Mouse (Mus musculus): ENCODE measurements at regions not wholly inside any gene's neighbourhood (a gene's known extent, or its start where the extent isn't known, plus 50 kb on each side); places are given as distances from the start of the nearest gene placed in this dataset.
A peak's percentile ranks its signal among the peaks of the same experiment; 100 is the strongest.

DNA sequence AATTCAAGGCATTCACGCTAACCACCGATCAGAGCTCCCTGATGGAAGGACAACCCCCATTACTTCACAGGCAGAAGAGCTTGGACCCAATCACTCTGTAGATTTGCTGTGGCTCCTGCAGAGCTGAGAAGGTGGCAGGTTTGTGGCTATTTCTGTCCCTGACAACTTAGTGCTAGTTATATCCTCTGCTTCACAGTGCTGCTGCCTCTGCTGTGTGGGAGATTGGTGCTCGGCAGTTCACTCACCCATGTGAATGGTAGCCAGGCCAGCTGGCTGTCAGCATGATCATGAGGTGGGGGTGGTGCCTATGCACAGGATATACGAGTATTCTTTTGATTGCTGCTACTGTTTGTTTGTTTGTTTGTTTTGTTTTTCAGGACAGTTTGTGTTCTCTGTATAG is 113.9 kb downstream of the Gm10131 start:
- no peak for ATAC-seq (replicated peaks in 1 of 2; ENCODE audit: insufficient read depth in 1 of 2, low FRiP score in 2 of 2, low TSS enrichment in 1 of 2, low read depth in 1 of 2, poor library complexity in 2 of 2, severe bottlenecking in 2 of 2)

DNA sequence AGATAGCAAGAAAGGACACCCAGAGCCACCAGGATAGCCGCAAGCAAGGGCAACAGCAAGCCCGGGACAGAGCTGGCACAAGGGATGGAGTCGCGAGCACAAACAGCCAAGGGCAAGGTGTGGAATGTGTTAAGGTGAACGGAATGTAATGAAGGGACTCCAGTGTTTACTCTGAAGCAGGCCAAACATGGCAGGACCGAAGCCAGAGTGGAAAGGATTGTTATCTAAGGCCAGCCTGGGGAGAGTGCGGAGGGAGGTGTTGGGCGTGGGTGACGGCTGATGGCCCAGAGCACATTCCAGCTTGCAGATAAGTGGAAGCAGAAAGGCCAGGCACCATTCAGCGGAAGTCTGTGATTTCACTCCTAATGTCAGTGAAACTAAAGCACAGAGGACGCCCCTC is 118.6 kb downstream of the Gm10131 start:
- no peak for ATAC-seq (replicated peaks in 1 of 2; ENCODE audit: insufficient read depth in 1 of 2, low FRiP score in 2 of 2, low TSS enrichment in 1 of 2, low read depth in 1 of 2, poor library complexity in 2 of 2, severe bottlenecking in 2 of 2)

DNA sequence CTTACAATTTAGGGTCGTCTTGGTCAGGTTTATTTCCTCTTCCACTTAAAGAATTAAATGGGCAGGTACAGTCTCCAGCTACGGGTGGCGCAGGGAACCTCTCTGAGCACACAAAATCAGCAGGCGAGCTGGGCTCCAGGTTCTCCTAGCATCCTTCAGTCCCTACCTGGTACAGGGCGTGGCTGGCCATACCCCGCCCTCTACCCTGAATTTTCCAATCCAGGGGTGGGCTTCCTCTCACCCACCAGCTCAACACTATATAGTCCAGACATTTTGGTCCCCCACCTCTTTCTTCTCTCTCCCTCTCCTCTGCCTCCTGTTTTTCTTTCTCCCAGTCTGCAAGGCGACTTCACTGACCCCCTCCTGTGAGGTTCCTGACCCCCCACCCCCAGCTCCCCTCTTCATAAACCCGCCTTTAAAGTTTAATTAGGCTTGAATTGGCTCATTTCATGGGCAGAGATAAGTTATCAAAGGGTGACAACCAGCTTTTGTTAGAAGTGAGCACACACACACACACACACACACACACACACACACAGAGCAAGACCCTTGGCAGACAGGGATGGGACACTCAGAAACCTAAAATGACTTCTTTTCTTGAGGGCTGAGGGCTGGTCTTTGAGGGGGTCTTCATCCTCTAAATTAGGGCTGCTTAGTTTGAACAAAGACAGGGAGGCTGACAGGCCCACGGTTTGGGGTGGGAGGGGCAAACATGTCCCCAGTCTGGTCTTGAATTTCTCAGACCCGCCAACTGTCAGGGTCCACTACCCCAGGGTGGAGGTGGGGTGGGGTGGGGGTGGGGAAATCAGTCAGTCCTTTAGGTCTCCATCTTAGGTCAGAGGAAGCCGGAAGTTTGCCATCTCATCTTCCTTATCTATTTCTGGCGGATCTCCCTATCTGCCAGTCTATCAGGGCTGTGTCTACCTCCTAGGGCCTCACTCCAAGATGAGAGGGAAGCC is 119.3 kb downstream of the Gm10131 start:
- no peak for ATAC-seq (replicated peaks in 1 of 2; ENCODE audit: insufficient read depth in 1 of 2, low FRiP score in 2 of 2, low TSS enrichment in 1 of 2, low read depth in 1 of 2, poor library complexity in 2 of 2, severe bottlenecking in 2 of 2)

DNA sequence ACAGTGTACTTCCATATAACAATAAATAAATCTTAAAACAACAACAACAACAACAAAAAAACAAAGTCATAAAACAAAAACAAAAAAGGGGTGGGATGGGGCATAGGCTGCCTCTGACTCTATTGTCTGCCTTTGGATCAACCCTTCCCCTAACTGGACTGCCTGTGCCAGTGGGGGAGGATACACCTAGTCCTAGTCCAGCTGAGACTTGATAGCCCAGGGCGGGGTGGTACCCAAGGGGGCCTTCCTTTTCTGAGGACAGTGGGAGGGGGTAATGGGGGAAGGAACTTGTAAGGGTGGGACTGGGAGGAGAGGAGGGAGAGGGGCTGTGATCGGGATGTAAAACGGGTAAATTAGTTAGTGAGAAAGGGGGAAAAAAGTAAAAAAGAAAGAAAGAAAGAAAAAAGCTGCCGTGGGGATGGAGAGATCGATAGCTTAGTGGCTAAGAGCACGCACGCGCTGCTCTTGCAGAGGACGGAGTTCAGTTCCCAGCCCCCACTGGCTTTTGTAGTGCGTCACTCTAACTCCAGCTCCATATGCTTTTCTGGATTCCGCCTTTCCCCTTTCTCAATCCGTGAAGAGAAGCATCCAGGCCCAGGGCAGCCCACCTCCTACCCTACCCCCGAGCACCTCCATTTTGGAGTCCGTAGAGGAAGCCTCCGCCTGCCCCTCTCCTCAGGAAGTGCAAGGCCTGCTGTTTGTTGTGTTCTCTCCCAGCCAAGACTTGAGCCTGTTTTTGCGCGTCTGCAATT is 120.2 kb downstream of the Gm10131 start:
- no peak for ATAC-seq (replicated peaks in 1 of 2; ENCODE audit: insufficient read depth in 1 of 2, low FRiP score in 2 of 2, low TSS enrichment in 1 of 2, low read depth in 1 of 2, poor library complexity in 2 of 2, severe bottlenecking in 2 of 2)

DNA sequence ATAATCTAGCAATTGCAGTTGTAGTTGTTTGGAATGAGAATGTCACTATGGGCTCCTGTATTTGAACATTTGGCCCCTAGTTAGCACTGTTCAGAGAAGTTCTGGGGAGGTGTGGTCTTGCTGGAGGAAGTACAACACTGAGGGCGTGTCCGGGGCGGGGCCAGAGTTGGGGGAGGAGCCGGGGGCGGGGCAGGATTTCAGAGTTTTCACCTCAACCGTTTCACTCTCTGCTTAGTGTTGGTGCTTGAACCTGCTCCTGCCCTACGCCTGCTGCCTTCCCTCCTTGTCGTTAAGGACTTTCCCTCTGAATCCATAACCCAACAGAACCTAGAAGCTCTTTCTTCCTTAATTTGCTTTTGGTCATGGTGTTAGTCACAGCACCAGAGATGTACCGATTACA is 121.5 kb downstream of the Gm10131 start:
- ATAC-seq (replicated peaks in 1 of 2; ENCODE audit: insufficient read depth in 1 of 2, low FRiP score in 2 of 2, low TSS enrichment in 1 of 2, low read depth in 1 of 2, poor library complexity in 2 of 2, severe bottlenecking in 2 of 2): 0 out of 4 replicates have a peak, but pooled peaks of 1 of the 2 experiments have one; percentile 52

DNA sequence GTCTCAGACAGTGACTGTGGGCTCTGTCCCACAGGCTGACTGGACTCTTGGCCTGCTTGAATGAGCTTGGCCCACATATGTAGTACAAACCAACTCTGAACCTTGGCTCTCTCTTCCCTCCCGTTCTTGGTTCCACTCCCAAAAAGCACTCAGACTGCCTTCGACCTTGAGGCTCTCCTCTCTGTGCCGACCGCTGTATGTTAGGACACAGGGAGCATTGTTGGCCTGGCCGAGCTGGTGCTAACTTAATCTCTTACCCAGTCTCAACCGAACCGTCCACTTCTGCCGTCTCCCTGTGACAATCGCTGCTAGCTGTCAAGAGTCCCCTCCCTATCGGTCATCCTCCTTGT is 123.8 kb downstream of the Gm10131 start:
- no peak for ATAC-seq (replicated peaks in 1 of 2; ENCODE audit: insufficient read depth in 1 of 2, low FRiP score in 2 of 2, low TSS enrichment in 1 of 2, low read depth in 1 of 2, poor library complexity in 2 of 2, severe bottlenecking in 2 of 2)

DNA sequence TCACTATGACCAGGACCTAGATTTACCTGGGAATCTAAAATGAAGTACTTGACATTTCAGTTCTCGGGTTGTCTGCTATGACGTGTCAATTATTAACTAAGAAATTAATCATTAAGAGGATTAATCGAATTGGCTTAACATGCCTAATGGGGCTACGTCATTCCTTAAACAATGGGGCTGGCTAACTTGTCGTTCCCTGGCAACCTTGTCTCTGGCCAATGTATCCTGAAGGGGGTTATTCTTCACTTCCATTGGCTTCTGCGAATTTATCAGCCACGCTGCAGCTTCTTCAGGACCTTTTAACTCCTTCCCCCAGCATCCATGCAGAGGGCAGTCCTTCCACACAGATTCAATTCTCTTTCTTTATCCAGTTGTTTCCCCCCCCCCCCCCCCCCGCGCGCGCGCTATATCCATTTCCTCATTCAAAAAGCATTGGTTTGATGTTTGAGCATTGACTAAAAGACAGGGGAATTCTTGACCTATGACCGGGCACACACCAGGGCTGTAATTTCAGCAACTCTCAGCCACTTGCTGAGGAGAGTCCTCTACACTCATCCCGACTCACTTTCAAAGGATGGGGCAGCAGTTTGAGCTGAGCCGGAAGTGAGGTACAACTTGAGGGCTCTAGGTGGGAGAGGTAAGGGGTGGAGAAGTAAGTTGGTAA is 124.3 kb downstream of the Gm10131 start:
- no peak for ATAC-seq (replicated peaks in 1 of 2; ENCODE audit: insufficient read depth in 1 of 2, low FRiP score in 2 of 2, low TSS enrichment in 1 of 2, low read depth in 1 of 2, poor library complexity in 2 of 2, severe bottlenecking in 2 of 2)

DNA sequence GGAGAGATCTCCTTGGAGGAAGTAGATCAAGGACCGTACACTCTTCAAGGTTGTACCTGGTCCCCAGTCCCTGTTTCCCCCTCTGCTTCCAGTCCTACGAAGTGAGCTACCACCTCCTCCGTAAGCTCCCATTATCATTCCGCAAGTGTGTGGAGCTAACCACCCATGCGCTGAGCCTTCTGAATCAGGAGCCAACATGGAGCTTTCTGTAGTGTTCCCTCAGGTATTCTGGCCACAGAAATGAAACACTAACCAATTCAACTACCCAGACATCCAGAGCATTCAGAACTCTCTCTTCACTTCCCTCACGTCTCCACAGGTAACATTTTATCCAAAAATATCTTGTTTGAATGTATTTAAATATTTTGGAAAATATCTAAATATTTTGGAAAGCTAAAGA is 124.9 kb downstream of the Gm10131 start:
- no peak for ATAC-seq (replicated peaks in 1 of 2; ENCODE audit: insufficient read depth in 1 of 2, low FRiP score in 2 of 2, low TSS enrichment in 1 of 2, low read depth in 1 of 2, poor library complexity in 2 of 2, severe bottlenecking in 2 of 2)

DNA sequence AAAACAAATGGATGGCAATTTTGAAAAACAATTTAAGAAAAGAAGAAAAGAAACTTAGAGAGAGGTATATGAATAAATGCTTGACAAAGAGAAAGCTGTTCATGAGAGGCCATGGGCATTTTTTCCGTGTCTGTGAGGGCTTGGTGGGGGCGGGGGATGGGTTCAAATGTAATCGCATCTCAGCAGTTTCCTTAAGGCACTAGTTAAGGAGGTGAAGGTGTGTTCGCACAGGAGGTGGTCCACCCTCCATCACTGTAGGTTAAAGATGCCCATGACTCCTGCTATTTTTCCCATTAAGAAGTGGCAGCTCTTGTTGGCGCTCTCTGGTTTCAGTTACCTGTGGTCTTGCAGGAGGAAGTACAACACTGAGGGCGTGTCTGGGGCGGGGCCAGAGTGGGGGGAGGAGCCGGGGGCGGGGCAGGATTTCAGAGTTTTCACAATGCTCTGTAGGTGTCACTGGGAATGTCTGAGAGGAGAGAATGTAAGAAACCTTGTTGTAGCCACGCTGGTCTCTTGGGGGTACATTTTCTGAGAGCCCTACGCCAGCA is 126.0 kb downstream of the Gm10131 start:
- 0 out of 4 replicates have a peak, but pooled peaks have one; percentile 29 to 49 for ATAC-seq (replicated peaks in 1 of 2; ENCODE audit: insufficient read depth in 1 of 2, low FRiP score in 2 of 2, low TSS enrichment in 1 of 2, low read depth in 1 of 2, poor library complexity in 2 of 2, severe bottlenecking in 2 of 2)

DNA sequence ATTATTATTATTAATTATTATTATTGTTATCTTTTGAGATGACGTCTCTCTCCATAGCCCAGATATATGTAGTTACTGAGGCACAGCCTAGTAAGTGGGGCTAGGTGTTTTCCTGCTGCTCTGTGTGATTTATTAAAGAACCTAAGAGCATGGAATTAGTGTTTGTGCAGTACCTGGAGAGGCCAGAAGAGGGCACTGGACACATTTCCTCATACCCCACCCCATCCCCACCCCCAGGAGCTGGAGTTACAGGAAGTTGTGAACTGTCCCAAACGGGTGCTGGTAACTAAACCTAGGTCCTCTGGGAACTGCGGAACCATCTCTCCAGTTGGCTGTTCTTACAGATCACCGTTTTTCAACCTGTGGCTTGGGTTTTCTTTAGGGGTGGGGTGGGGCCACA is 129.9 kb downstream of the Gm10131 start:
- ATAC-seq (replicated peaks in 1 of 2; ENCODE audit: insufficient read depth in 1 of 2, low FRiP score in 2 of 2, low TSS enrichment in 1 of 2, low read depth in 1 of 2, poor library complexity in 2 of 2, severe bottlenecking in 2 of 2): no peak

DNA sequence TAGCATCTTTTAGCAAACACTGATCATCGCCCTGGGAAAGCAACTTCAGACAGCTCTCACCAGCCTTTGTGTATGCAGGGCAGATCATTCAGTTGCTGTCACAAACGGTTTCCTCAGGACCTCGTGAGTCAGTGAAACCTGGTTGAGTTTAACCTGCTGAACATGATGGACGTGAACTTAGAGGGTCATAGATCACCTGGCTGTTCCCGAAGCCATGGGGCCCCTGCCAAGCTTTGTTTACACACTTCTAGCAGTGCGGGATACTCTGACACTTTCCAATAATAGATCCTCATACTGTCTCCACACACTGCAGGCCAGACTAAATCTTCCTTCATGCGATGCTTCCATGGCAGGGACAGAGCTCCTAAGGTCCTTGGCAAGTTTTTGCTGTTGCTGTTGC is 130.5 kb downstream of the Gm10131 start:
- no peak for ATAC-seq (replicated peaks in 1 of 2; ENCODE audit: insufficient read depth in 1 of 2, low FRiP score in 2 of 2, low TSS enrichment in 1 of 2, low read depth in 1 of 2, poor library complexity in 2 of 2, severe bottlenecking in 2 of 2)
